Mouse (Mus musculus) embryo, embryonic 11.5 days (tissue): ENCODE measurements at regions not wholly inside any gene's neighbourhood (a gene's known extent, or its start where the extent isn't known, plus 50 kb on each side); places are given as distances from the start of the nearest gene placed in this dataset.

ENCODE experiments used
- DNase-seq: peaks from one replicate; pipeline ENCODE4 v3.0.0-alpha.2; 2012; ENCODE audit warnings: low read depth, low spot score

DNA sequence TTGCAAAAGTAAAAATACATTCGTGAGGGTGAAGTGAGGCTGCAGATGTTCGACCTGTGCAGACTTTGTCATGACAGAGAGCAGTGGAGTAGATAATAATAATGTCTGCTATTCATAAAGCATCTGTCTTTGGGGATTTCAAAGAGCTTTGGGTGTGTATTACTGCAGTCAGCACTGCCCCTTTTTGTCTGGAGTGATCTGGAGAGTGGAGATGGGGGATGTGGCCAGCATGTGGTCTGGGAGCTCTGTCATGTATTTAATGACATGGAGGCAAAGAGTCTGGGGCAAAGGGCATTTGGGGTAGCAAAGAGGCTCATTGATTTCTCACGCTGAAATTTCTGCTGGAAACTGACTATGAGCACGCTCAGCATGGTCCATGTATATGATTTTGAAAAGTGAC, 510.8 kb upstream of the Pou3f2 start:
- DNase-seq = peak; percentile 14

- peak; percentile 22 for DNase-seq
Measured at GRCm38 (mm10) chr4:22997198-22997985, 509.2 kb upstream of the Pou3f2 start.

DNA sequence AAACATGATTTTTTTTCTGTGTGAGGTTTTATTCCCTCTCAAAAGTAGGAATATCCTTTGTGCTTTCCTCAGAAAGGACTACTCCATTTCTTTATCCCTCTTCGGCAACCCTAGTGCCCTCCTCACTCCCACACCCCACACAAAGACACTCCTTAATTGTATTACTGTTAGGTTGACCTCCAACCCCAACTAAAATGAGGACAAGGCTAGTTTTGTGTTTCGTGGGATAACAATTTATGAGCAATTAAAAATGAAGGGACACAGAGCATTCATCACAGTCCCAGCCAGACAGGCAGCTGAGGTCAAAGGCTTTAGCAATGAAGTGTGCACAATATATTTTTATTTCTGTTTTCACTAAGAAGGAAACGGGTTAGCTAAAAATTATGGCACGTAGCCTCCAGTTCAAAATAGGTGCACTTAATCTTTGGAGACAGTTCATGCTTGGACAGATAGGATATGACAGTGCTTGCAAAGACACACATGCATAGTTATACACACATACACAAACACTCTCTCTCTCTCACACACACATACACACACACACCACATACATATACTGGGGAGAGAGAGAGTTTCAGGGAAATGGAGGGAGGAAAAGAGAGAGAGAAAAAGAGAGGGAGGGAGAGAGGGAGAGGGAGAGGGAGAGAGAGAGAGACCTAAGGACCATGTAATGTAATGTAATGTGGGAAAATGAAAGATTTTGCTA, 498.8 kb upstream of the Pou3f2 start:
- DNase-seq = no peak

DNA sequence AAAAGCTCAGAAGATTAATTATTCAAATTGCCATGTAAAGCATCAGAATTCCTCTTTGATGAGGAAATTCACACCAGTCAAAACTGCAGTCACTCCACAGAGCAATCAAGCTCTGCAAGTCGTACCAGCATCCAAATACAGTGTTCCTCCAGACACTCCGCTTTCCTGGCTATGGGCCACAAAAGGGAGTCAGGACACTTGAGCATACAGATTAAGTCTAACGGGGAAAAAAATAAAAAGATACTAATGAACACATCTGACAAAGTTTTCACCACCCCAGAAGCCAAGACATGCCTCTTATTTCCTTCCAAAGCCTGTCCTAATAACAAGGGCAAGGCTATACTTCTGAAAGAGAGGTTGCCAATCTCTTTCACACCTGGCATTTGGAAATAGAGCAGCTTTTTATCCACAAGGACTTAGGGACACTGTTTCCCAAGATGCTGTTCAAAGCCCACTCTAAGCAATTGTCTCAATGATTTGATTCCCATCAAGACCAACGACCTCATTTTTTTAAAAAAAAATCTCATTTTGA, 485.5 kb upstream of the Pou3f2 start:
- DNase-seq = no peak

DNA sequence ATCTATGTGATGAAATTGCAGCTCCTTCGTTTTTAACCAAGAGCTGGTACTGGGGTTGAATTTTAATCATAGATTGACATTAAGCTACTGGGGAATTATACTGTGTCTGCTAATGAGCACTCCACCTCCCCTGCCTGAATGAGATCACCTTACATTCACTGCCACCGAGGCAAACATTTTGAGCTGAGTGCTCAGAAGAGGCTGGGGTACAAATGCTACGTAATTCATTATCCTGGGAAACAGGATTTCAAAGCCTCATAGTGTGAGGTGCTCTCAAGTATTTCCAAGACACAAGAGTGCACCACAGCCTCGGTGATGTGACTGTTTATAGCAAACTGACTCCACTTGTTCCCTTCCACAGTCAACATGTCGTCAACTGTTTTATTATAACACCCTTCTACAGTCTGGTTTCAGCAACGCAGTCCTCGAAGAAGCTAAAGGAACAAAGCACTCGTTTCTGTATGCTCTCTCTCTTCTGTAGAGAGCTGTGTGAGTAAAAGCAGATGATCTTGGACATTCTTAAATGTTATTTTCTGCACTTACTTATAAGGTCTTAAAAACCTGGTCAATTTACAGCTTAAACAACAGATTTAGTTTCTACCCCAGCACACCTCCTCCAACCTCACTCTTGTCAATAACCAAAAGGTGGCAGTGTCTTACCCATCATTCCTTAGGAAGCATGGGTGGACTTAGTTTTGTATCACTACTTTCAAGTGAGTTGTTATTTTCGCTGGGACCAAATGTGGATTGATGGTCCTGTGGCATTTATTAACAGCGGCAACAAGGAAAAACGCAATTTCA, 484.8 kb upstream of the Pou3f2 start:
- DNase-seq = no peak

- DNase-seq = no peak
Measured at GRCm38 (mm10) chr4:22971127-22971526, 483.0 kb upstream of the Pou3f2 start.

DNA sequence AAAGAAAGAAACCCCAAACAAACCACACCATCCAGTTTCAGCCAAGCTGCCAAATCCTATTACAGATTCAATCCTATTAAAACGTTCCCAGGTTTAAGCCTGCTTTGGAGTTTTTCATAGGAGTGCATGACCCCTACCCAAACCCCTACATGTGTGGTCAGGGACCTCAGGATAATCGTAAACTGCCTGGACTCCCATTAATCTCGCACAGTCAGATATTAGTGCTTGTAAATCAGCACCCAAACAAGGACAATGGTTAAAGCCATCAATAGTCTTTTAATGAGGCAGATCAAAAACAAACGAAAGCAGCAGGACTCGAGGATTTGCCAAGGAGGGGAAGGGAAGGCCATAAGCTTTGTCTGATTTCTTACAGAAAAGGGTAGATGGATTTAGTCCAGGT, 482.3 kb upstream of the Pou3f2 start:
- DNase-seq = no peak

DNA sequence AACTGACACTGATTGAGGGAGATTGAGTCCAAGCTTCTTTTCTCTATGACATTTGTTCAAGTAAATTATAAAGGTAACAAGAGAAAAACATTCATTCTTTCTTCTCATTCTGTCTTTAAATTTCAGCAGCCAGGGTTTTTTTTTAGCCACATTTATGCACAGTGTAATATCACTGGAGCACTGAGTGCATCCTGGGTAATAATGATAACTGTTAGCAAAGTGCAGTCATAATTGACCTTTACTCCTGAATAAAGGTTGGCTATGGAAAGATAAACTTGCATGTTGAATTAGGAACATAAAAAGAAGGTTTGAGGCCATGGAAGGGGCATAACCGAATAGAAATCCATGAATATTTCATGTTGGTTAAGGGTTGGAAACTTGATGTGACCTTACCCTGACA, 461.3 kb upstream of the Pou3f2 start:
- no peak for DNase-seq

DNA sequence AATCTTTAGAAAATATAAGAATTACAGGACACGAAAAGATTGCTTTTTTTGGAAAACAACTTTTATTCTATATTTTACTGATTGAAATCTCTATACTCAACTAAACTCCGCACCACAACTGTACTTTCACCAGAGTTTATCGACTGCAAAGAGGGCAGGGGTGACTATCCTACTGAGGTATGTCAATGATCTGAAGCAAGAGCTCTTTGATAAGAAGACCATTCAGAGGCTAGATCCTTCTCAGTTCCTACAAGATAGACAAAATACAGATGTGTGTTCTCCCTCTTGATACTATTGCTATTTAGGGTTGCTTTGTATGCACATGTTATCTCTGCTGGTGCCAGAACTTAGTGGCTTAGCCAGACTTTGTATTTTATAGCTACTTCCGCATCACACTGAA, 460.7 kb upstream of the Pou3f2 start:
- DNase-seq = no peak

- peak; percentile 32 for DNase-seq
Measured at GRCm38 (mm10) chr4:22946788-22947406, 458.7 kb upstream of the Pou3f2 start.

DNA sequence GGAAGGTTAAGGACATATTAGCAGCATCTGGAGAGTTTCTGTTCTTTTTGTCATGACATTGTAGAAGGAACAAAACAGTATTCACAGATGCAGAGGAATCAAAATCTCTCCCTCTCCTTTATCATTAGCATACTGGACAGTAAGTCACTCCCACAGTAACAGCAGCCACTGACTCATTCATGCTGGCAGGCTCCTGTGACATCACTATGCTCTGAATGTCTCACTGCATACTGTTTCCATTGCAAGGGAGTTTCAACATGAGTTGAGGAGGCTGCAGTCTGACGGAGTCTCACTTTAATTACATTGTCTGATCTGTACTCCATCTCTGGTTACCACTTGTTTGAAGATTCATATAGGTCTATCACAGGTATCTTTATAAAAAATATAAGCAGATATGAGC, 450.1 kb upstream of the Pou3f2 start:
- no peak for DNase-seq

- no peak for DNase-seq
Measured at GRCm38 (mm10) chr4:22924181-22924580, 436.0 kb upstream of the Pou3f2 start.

GRCm38 (mm10) chr4:22914886-22915285, 426.7 kb upstream of the Pou3f2 start:
- no peak for DNase-seq

GRCm38 (mm10) chr4:22892694-22893046, 404.5 kb upstream of the Pou3f2 start:
- DNase-seq = no peak

- DNase-seq = no peak
Measured at GRCm38 (mm10) chr4:22891974-22892693, 404.0 kb upstream of the Pou3f2 start.

GRCm38 (mm10) chr4:22880692-22881091, 392.5 kb upstream of the Pou3f2 start:
- no peak for DNase-seq

GRCm38 (mm10) chr4:22875392-22875791, 387.2 kb upstream of the Pou3f2 start:
- no peak for DNase-seq

GRCm38 (mm10) chr4:22836124-22836445, 347.9 kb upstream of the Pou3f2 start:
- DNase-seq = no peak

DNA sequence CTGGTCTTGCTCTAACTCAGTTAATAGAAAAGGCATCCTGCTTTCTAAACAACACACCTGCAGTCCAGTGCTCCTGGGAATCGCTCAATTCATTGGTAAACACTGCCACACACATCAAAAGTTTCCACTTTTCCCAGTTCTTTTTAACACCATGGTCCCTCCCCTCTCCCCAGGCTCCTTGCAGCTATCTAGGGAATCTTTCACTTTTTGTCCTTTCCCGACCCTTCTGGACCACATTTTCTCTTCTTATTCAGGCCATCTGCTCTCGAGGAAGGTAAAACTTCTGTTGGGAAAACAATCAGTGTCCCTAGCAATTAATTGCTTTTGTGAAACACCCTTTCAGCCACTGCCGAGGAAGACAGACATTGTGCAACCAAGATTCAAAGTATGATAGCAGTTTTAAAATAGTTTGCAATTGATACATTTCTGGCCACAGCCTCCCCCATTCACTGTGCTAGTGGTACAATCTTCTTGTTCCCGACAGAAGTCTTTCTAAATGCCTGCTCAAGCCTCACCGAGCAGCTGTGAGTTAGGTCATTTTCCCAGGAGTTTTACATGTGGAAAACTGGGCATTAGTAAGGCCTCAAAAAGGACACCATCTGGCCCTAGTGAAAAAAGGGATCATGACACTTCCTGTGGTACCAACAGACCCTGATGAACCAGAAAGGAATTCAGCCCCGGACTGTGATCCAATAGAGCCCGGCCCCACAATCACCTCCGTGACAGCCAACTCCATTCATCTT, 347.4 kb upstream of the Pou3f2 start:
- peak; percentile 36 for DNase-seq

- no peak for DNase-seq
Measured at GRCm38 (mm10) chr4:22833851-22834440, 345.8 kb upstream of the Pou3f2 start.
